Mouse (Mus musculus) liver, adult 2 months (tissue): ENCODE measurements around the gene Mob1b. TPM values are rescaled to one million over a fixed set of nuclear protein-coding genes. Genes with fewer than 3 reads are reported as not detected.

Experiments used
- DNase-seq: peaks from one replicate; pipeline ENCODE4 v3.0.0-alpha.2; 2011; ENCODE audit warnings: low read depth, low spot score; ENCODE audit errors: extremely low read depth
- H3K27ac ChIP-seq: fragments of 200-500 bp; replicated peaks from 2 replicates; pipeline ENCODE4 v1.5.1; 2012; ENCODE audit warnings: low read depth, mild to moderate bottlenecking, control low read depth, inconsistent platforms, low read length; ENCODE audit not compliant: insufficient read depth
- H3K27me3 ChIP-seq: fragments of 200-500 bp; 2 replicates; pipeline ENCODE4 v1.6.1; 2012; ENCODE audit warnings: mild to moderate bottlenecking, moderate library complexity, low read length, inconsistent platforms; ENCODE audit not compliant: control insufficient read depth, insufficient read depth
- H3K36me3 ChIP-seq: fragments of 200-500 bp; 2 replicates; pipeline ENCODE4 v1.6.1; 2012; ENCODE audit warnings: low read length, inconsistent platforms; ENCODE audit not compliant: control insufficient read depth, insufficient read depth
- H3K4me1 ChIP-seq: fragments of 200-500 bp; 2 replicates; pipeline ENCODE4 v1.6.1; 2011; ENCODE audit warnings: low read length; ENCODE audit not compliant: control insufficient read depth, insufficient read depth
- H3K4me3 ChIP-seq: fragments of 200-500 bp; 2 replicates; pipeline ENCODE4 v1.5.1; 2011; ENCODE audit warnings: low read depth, mild to moderate bottlenecking, control low read depth, low read length, moderate library complexity; ENCODE audit not compliant: insufficient read depth
- H3K79me2 ChIP-seq: fragments of 200-500 bp; 2 replicates; pipeline ENCODE4 v1.6.1; 2012; ENCODE audit warnings: inconsistent platforms, mild to moderate bottlenecking, low read length, moderate library complexity; ENCODE audit not compliant: control insufficient read depth, insufficient read depth
- H3K9ac ChIP-seq: fragments of 200-500 bp; 2 replicates; pipeline ENCODE4 v1.6.1; 2012; ENCODE audit warnings: low read depth, mild to moderate bottlenecking, control low read depth, inconsistent platforms, low read length
- CTCF ChIP-seq: fragments of 200-500 bp; IDR thresholded peaks from 2 replicates; pipeline ENCODE4 v1.5.1; 2011; ENCODE audit warnings: low read depth, low read length, control low read depth
- POLR2A ChIP-seq: fragments of 200-500 bp; IDR thresholded peaks from 2 replicates; pipeline ENCODE4 v1.6.1; 2011; ENCODE audit warnings: low read length, control low read depth; ENCODE audit not compliant: insufficient read depth; ENCODE audit errors: extremely low read depth
- WGBS: fragments of 180-500 bp; shearing (Covaris S2); methylation state at CpG from one replicate; pipeline ENCODE4 v1.1.7; 2018; 5-methylcytosine and 5-hydroxymethylcytosine counted together
- polyA plus RNA-seq: library from polyadenylated mRNA; depleted of rRNA; stranded (reverse); fragments of >200 nt; gene quantifications from 2 replicates; pipeline ENCODE4 v1.2.3, GENCODE M21; 2012
- total RNA-seq: library from RNA; depleted of rRNA; stranded (reverse); fragments of >200 nt; gene quantifications from 2 replicates; pipeline ENCODE4 v1.2.3, GENCODE M21; 2014

Mob1b gene
- total and polyA plus RNA-seq, 2 experiments = 4.6 to 14.4 TPM

DNA sequence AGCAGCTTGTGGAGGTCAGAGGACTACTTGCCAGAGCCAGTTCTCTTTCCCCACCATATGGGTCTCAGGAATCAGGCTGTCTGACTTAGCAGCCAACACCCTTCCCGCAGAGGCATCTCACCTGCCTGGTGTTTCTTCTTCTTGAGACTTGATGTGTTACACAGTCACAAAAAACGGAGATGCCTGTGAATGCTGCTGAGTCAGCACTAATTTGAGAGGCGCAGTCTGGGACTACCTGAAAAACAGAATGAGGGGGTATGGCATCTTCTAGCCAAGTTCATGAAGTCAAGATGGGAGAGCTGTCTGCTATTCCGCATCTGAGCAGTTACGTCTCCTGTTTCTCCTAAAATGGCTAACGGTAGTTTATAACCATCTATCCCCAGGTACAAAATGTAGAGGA lies 40.1 kb upstream of the Mob1b start:
- H3K4me3 ChIP-seq = no peak overlapping the region
- H3K27ac ChIP-seq = no peak overlapping the region
- H3K9ac ChIP-seq = no peak overlapping the region
- H3K79me2 ChIP-seq = no peaks in the 10 kb centered on the region; the same call in 1 of the 2 replicates
- WGBS = 93% methylated on average over 6 of the region's 6 CpGs
- no peaks in the 10 kb centered on the region for H3K27me3 ChIP-seq
- TF ChIP-seq POLR2A (no peak), CTCF (no peak)
- DNase-seq = no peak
- H3K36me3 ChIP-seq = no peaks in the 10 kb centered on the region
- H3K4me1 ChIP-seq = peaks cover 2% of the 10 kb centered on the region; the same call in 1 of the 2 replicates

DNA sequence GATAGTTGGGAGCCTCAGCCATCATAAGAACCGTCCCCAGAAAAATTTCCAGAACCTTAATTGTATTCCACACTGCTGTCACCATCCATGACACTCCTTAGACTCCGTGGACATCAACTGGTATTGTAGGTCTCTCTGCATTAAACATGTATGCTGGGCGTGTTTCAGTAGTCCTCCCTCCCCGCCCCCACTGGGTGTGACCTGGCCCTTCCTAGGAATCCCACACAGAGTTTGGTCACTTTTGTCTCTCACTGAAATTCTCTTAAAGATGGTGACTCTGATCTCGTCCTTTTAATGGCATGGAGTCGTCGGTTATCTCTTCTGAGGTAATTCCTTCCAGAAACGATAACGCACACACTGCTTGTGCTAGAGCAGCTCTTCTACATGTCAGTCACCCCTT lies 36.9 kb upstream of the Mob1b start:
- DNase-seq = no peak
- Histone ChIP-seq H3K79me2 (no peaks in the 10 kb centered on the region), H3K27ac (no peak overlapping the region), H3K9ac (no peak overlapping the region), H3K27me3 (no peaks in the 10 kb centered on the region), H3K4me1 (peaks cover 2% of the 10 kb centered on the region; the same call in 1 of the 2 replicates), H3K4me3 (no peak overlapping the region), H3K36me3 (no peaks in the 10 kb centered on the region)
- WGBS = 85% methylated on average over 9 of the region's 9 CpGs
- TF ChIP-seq POLR2A (no peak), CTCF (no peak)

DNA sequence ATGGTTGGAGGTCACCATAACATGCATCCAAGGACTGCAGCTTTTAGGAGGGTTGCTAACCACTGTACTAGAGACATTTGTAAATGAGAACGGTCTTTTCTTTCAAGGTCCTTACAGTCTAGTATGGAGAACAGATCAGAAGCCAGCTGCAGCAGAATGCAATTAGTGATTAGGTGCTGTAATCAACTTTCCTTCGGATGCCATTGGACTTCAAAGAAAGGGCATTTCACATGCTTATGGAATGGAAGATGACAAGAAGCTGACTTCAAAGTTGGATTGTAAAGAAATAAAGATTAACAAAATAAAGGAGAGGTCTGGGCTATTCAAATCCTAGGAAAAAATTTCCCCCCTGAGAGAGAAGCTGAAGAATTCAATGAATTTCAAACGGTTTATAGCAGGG lies 36.4 kb upstream of the Mob1b start:
- Histone ChIP-seq H3K4me3 (no peak overlapping the region), H3K27me3 (no peaks in the 10 kb centered on the region), H3K36me3 (no peaks in the 10 kb centered on the region), H3K9ac (no peak overlapping the region), H3K79me2 (no peaks in the 10 kb centered on the region), H3K27ac (no peak overlapping the region), H3K4me1 (no peaks in the 10 kb centered on the region)
- WGBS = 49% methylated on average over 3 of the region's 3 CpGs
- TF ChIP-seq CTCF (no peak), POLR2A (no peak)
- DNase-seq = no peak

DNA sequence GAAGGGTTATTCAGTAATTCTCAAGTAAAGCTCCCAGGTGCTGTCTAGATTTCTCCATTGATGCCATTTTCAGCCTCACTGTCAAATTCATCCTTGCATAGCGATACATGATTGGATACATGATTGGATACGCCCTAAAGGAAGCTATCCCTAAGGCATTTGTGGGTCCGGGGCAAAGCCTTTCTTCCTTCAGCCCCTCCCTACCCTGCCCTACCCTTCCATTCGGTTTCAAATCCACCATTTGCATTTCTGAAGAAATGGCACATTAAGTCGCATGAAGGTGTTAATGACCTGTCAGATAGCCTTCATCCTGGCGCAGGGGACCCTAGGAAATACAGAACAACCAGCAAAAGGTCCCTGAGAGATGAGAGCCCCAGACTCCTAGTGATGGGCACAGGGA lies 35.3 kb upstream of the Mob1b start:
- Histone ChIP-seq H3K27me3 (no peaks in the 10 kb centered on the region), H3K4me1 (peaks cover 3% of the 10 kb centered on the region), H3K4me3 (no peak overlapping the region), H3K79me2 (no peaks in the 10 kb centered on the region), H3K36me3 (no peaks in the 10 kb centered on the region), H3K27ac (no peak overlapping the region), H3K9ac (no peak overlapping the region)
- no peak for TF ChIP-seq CTCF
- TF ChIP-seq POLR2A = no peak
- DNase-seq = no peak
- WGBS = 52% methylated on average over 6 of the region's 6 CpGs

DNA sequence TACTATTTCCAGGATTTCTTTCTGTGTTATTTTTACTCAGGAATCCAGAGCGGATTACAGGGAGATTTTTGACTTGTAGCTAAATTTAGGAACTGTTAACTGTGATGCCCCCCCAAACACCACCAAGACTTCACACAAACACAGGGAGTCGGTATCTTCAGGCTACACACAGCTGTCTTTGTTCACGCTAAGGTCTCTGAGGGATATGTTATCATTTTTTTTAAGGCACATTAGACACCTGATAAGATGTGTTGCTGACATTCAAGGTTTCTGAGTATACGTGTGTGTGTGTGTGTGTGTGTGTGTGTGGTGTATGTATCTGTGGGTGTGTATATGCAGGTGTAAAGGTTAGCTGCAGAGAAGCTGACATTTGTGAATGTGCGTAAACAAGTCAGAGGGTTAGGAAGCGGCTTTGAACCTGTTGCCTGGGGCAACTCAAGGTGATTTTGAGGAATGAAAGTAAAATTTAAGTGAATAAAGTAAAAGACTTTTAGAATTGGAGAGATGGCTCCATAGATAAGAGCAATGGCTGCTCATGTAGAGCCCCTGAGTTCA lies 34.8 kb upstream of the Mob1b start:
- no peak overlapping the region for H3K4me3 ChIP-seq
- H3K27ac ChIP-seq = no peak overlapping the region
- H3K4me1 ChIP-seq = peaks cover 7% of the 10 kb centered on the region
- no peaks in the 10 kb centered on the region for H3K79me2 ChIP-seq
- WGBS = 74% methylated on average over 6 of the region's 6 CpGs
- H3K27me3 ChIP-seq = no peaks in the 10 kb centered on the region
- H3K36me3 ChIP-seq = no peaks in the 10 kb centered on the region
- H3K9ac ChIP-seq = no peak overlapping the region
- TF ChIP-seq CTCF = no peak
- no peak for TF ChIP-seq POLR2A
- no peak for DNase-seq

DNA sequence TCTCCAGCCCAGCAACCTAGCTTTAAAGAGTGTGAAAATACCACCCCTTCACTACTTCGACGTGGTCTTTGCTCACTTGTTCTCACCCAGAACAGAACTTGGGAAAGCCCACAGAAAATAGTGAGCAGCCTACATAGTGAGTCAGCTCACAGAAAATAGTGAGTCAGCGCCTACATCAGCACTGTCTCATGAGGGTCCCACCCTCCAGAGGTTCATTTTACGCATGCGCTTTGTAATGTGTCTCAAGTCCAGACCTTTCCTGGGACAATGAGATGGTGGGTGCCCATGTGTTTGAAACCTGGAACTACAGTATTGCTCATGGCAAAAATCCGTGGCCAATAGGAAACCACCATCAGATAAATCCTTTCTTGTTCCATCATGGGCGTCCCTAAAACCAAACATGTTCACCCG lies 32.7 kb upstream of the Mob1b start:
- Histone ChIP-seq H3K4me3 (no peak overlapping the region), H3K79me2 (no peaks in the 10 kb centered on the region), H3K9ac (no peak overlapping the region), H3K27me3 (no peaks in the 10 kb centered on the region), H3K4me1 (peaks cover 11% of the 10 kb centered on the region), H3K27ac (no peak overlapping the region), H3K36me3 (no peaks in the 10 kb centered on the region)
- TF ChIP-seq POLR2A (no peak), CTCF (no peak)
- no peak for DNase-seq
- 80% methylated on average over 8 of the region's 8 CpGs for WGBS
